Mouse (Mus musculus) gastrocnemius, postnatal 14 days (tissue): ENCODE results near the gene Ccdc181. TPM values are rescaled to one million over a fixed set of nuclear protein-coding genes. Genes with fewer than 3 reads are reported as not detected.

Source experiments
- DNase-seq: peaks from one replicate; pipeline ENCODE4 v3.0.0; 2021; ENCODE audit warnings: mixed read lengths
- intact Hi-C: fragments of 180-260 bp; cut with DNase I; formaldehyde crosslinking; loops from one replicate; pipeline ENCODE4 v1.15.1; 2025; ENCODE audit warnings: low total_unique reads
- total RNA-seq, 2 experiments: library from RNA; stranded (reverse); gene quantifications; 2 replicates each; pipeline ENCODE4 v1.2.3; 2021

The Ccdc181 gene
- total RNA-seq, 2 experiments from 2014 or later = 5.5 to 5.7 TPM

GRCm38 (mm10) chr1:164324221-164324620, 48.8 kb downstream of the Ccdc181 start:
- intact Hi-C loops = no loop called here
- DNase-seq = no peak

- no peak for DNase-seq
- intact Hi-C loops = no loop called here
Measured at GRCm38 (mm10) chr1:164324878-164325277, 49.5 kb downstream of the Ccdc181 start.

- intact Hi-C loops = no loop called here
- no peak for DNase-seq
Measured at GRCm38 (mm10) chr1:164326600-164327155, 51.3 kb downstream of the Ccdc181 start.

- no peak for DNase-seq
- intact Hi-C loops = no loop called here
Measured at GRCm38 (mm10) chr1:164327764-164328163, 52.4 kb downstream of the Ccdc181 start.

- intact Hi-C loops = no loop called here
- no peak for DNase-seq
Measured at GRCm38 (mm10) chr1:164332559-164332958, 57.2 kb downstream of the Ccdc181 start.

GRCm38 (mm10) chr1:164335435-164335834, 60.0 kb downstream of the Ccdc181 start:
- intact Hi-C loops = no loop called here
- DNase-seq = no peak

GRCm38 (mm10) chr1:164335846-164336245, 60.5 kb downstream of the Ccdc181 start:
- intact Hi-C loops = no loop called here
- DNase-seq = no peak

Other genes starting within 250 kb of the Ccdc181 start
- gene Sele, start 227.4 kb upstream of the Ccdc181 start, total RNA-seq = not detected
- gene Sell, start 213.6 kb upstream of the Ccdc181 start, total RNA-seq = under 1 TPM; 0.24 to 0.29 TPM
- 1 to 10 TPM in 1 of 2 experiments, under 1 TPM in 1; 0.31 to 1.1 TPM for gene Selp, start 160.3 kb upstream of the Ccdc181 start, total RNA-seq
- under 1 TPM; 0.07 to 0.14 TPM for gene F5, start 123.7 kb upstream of the Ccdc181 start, total RNA-seq
- 1 to 10 TPM; 1.8 to 2.6 TPM for gene Slc19a2, start 26.5 kb upstream of the Ccdc181 start, total RNA-seq
- gene Nme7, start 28.5 kb downstream of the Ccdc181 start, total RNA-seq = 1 to 10 TPM; 3.0 to 3.1 TPM
- 10 to 100 TPM; 22.7 to 23.8 TPM for gene Blzf1, start 31.9 kb downstream of the Ccdc181 start, total RNA-seq
- gene Atp1b1, start 182.8 kb downstream of the Ccdc181 start, total RNA-seq = 100 to 1,000 TPM; 147 to 159 TPM